Mouse (Mus musculus) G1E (cell line): ENCODE results near the gene Gm5965.

Experiments
- CTCF ChIP-seq: IDR thresholded peaks from 2 replicates; pipeline ENCODE4 v1.5.1; 2012; ENCODE audit warnings: low read depth, low read length, inconsistent platforms, mixed read lengths
- GATA1 ChIP-seq: IDR thresholded peaks from 2 replicates; pipeline ENCODE4 v1.6.1; 2012; ENCODE audit warnings: borderline replicate concordance, low read length, inconsistent platforms, mixed read lengths
- POLR2AphosphoS5 ChIP-seq: IDR thresholded peaks from 2 replicates; pipeline ENCODE4 v1.6.1; 2012; ENCODE audit warnings: low read depth, low read length, inconsistent platforms; ENCODE audit not compliant: insufficient replicate concordance

- TF ChIP-seq GATA1 (no peak), POLR2AphosphoS5 (no peak), CTCF (no peak)
Observed at GRCm38 (mm10) chr16:88786786-88787185, 9.1 kb downstream of the Gm5965 start.
